Mouse (Mus musculus) megakaryocyte, embryonic 14.5 days (primary cell): ENCODE measurements around the gene Fstl3. TPM values are rescaled to one million over a fixed set of nuclear protein-coding genes. Genes with fewer than 3 reads are reported as not detected.

Source experiments
- H3K27me3 ChIP-seq: replicated peaks from 2 replicates; pipeline ENCODE3; 2012; ENCODE audit warnings: inconsistent platforms
- H3K36me3 ChIP-seq: replicated peaks from 2 replicates; pipeline ENCODE3; 2012; ENCODE audit warnings: low read length, inconsistent platforms, mixed read lengths
- H3K4me1 ChIP-seq: 2 replicates; pipeline ENCODE4 v1.6.1; 2012; ENCODE audit warnings: inconsistent platforms
- H3K4me3 ChIP-seq: replicated peaks from 2 replicates; pipeline ENCODE3; 2012; ENCODE audit warnings: moderate library complexity, mild to moderate bottlenecking, inconsistent platforms
- H3K9me3 ChIP-seq: 2 replicates; pipeline ENCODE4 v1.6.1; 2012; ENCODE audit warnings: inconsistent platforms
- FLI1 ChIP-seq: IDR thresholded peaks from 2 replicates; pipeline ENCODE4 v1.6.1; 2012; ENCODE audit warnings: low read length, inconsistent platforms, mixed read lengths
- GATA1 ChIP-seq: IDR thresholded peaks from 3 replicates; pipeline ENCODE4 v1.6.1; 2012; ENCODE audit warnings: mixed read lengths, low read length, inconsistent platforms, borderline replicate concordance
- polyA plus RNA-seq: library from polyadenylated mRNA; stranded (reverse); fragments of >175 nt; gene quantifications from 2 replicates; pipeline ENCODE4 v1.2.3, GENCODE M21; 2012; ENCODE audit warnings: low replicate concordance; ENCODE audit not compliant: insufficient read depth

Fstl3 gene
- polyA plus RNA-seq, 1 experiment, result 1.6 TPM

GRCm38 (mm10) chr10:79807826-79808225 is 30.8 kb downstream of the Fstl3 start:
- TF ChIP-seq GATA1, result no peak
- no peak for TF ChIP-seq FLI1
- Histone ChIP-seq H3K4me1 (peaks cover 38% of the 10 kb centered on the region), H3K4me3 (no peak overlapping the region), H3K27me3 (peaks cover 29% of the 10 kb centered on the region), H3K36me3 (peaks cover 12% of the 10 kb centered on the region), H3K9me3 (no peaks in the 10 kb centered on the region)

GRCm38 (mm10) chr10:79808728-79809127 is 31.7 kb downstream of the Fstl3 start:
- peaks cover 35% of the 10 kb centered on the region for H3K4me1 ChIP-seq

GRCm38 (mm10) chr10:79811736-79812637 is 34.9 kb downstream of the Fstl3 start:
- peaks cover 20% of the 10 kb centered on the region for H3K36me3 ChIP-seq
- no peaks in the 10 kb centered on the region for H3K9me3 ChIP-seq
- H3K4me1 ChIP-seq, result peaks cover 27% of the 10 kb centered on the region
- no peak overlapping the region for H3K4me3 ChIP-seq
- peaks cover 18% of the 10 kb centered on the region for H3K27me3 ChIP-seq
- TF ChIP-seq FLI1, result no peak
- TF ChIP-seq GATA1, result no peak

More at GRCm38 (mm10) chr10:79808728-79809127, 31.7 kb downstream of the Fstl3 start:
- Histone ChIP-seq H3K36me3 (peaks cover 12% of the 10 kb centered on the region), H3K4me3 (no peak overlapping the region), H3K27me3 (peaks cover 26% of the 10 kb centered on the region), H3K9me3 (no peaks in the 10 kb centered on the region)
- TF ChIP-seq GATA1 (no peak), FLI1 (no peak)

DNA sequence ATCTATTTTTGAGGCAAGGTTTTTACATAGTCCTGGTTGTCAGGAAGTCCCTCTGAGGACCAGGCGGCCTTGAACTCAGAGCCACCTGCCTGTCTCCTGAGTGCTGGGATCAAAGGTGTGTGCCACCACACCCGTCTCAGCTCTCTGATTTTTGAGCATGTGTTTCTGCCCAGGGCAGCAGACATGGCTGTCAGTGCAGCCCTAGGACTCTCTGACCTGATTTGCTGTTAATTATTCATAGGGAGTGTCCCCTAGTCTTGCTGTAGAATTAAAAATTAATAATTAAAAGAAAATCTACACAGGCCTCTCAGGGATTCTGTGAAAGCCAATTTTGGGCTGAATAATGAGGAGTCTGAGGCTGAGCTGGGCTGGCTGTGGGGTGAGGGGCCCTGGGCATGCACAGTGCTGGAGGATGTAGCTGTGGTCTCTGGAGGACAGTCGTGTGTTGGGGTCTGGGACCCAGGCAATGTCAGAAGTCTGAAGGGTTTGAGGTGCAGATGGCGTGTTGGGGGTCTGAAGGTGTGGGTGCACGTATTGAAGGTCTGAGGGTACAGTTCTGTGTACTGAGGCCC is 37.3 kb downstream of the Fstl3 start:
- Histone ChIP-seq H3K36me3 (peaks cover 16% of the 10 kb centered on the region), H3K4me3 (no peak overlapping the region), H3K27me3 (peaks cover 26% of the 10 kb centered on the region), H3K9me3 (no peaks in the 10 kb centered on the region), H3K4me1 (peaks cover 13% of the 10 kb centered on the region)
- no peak for TF ChIP-seq GATA1
- TF ChIP-seq FLI1, result no peak

- no peak for TF ChIP-seq GATA1
- TF ChIP-seq FLI1, result no peak
- no peak overlapping the region for H3K4me3 ChIP-seq
- H3K4me1 ChIP-seq, result peaks cover 17% of the 10 kb centered on the region
- peaks cover 24% of the 10 kb centered on the region for H3K36me3 ChIP-seq
- no peaks in the 10 kb centered on the region for H3K9me3 ChIP-seq
- peaks cover 35% of the 10 kb centered on the region for H3K27me3 ChIP-seq
These were observed 38.8 kb downstream of the Fstl3 start for GRCm38 (mm10) chr10:79815671-79816494.

GRCm38 (mm10) chr10:79817111-79817510 is 40.0 kb downstream of the Fstl3 start:
- H3K27me3 ChIP-seq, result peaks cover 39% of the 10 kb centered on the region
- H3K9me3 ChIP-seq, result no peaks in the 10 kb centered on the region
- no peak for TF ChIP-seq GATA1
- peaks cover 24% of the 10 kb centered on the region for H3K36me3 ChIP-seq
- H3K4me1 ChIP-seq, result peaks cover 14% of the 10 kb centered on the region
- H3K4me3 ChIP-seq, result no peak overlapping the region

GRCm38 (mm10) chr10:79818225-79818624 is 41.2 kb downstream of the Fstl3 start:
- Histone ChIP-seq H3K4me1 (peaks cover 20% of the 10 kb centered on the region), H3K27me3 (peaks cover 39% of the 10 kb centered on the region), H3K9me3 (no peaks in the 10 kb centered on the region), H3K36me3 (peaks cover 24% of the 10 kb centered on the region), H3K4me3 (no peak overlapping the region)
- TF ChIP-seq GATA1 (no peak), FLI1 (no peak)

DNA sequence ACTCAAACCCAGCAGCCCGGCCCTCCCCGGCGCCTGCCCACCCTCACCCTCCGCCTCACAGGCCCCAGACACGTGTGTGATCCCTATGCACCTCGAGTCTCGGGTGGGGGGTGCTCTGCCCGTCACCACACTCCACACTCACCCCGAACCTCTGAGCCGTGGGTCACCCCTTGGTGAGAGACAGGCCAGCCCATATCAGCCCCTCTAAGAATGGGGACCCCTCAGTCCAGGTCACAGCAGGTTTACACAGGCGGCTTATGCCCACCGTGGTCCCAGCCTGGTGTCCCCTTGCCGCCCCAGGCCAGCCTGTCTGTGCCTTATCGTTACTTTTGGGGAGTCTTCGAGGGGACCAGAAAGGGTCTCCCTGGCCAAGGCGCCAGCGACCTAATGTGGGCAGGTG is 42.5 kb downstream of the Fstl3 start:
- peaks cover 34% of the 10 kb centered on the region for H3K4me1 ChIP-seq
- TF ChIP-seq GATA1 (no peak), FLI1 (no peak)
- H3K4me3 ChIP-seq, result no peak overlapping the region
- H3K9me3 ChIP-seq, result no peaks in the 10 kb centered on the region
- peaks cover 37% of the 10 kb centered on the region for H3K27me3 ChIP-seq
- H3K36me3 ChIP-seq, result peaks cover 24% of the 10 kb centered on the region

DNA sequence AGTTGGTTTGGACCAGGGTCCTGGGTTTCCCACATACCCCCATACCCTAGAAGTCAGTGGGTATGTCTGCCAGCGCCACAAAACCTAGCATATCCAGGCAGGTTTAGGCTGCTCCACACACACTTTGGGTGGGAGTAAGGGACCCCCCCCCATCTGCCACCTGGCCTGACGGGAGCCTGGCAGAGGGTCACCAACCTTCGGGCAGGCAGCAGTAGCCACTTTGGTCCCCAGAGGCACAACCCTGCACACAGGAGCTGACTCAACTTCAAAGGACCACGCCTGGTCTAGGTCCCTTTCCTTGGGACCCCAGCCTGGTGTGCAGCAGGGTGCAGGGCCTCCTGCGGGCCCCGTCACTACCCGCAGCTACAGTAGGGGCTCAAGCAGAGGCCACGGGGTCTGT is 43.2 kb downstream of the Fstl3 start:
- peaks cover 38% of the 10 kb centered on the region for H3K4me1 ChIP-seq
- no peaks in the 10 kb centered on the region for H3K9me3 ChIP-seq
- no peak overlapping the region for H3K4me3 ChIP-seq
- peaks cover 34% of the 10 kb centered on the region for H3K27me3 ChIP-seq
- H3K36me3 ChIP-seq, result peaks cover 21% of the 10 kb centered on the region
- TF ChIP-seq FLI1, result no peak
- TF ChIP-seq GATA1, result no peak
